Mouse (Mus musculus) right cerebral cortex, postnatal 36 days (tissue): Measurements from ENCODE around the gene Lgals4.

Experiments used
- DNase-seq, 2 experiments: peaks; one replicate each; pipeline ENCODE4 v3.0.0; 2022; ENCODE audit warnings: low spot score in 2 of 2, mixed read lengths in 1 of 2

The Lgals4 gene

GRCm38 (mm10) chr7:28833723-28834347 lies at the start of gene Lgals4:
TSS of gene Lgals4 (plus strand) at chr7:28833854.
- DNase-seq, result no peak

DNA sequence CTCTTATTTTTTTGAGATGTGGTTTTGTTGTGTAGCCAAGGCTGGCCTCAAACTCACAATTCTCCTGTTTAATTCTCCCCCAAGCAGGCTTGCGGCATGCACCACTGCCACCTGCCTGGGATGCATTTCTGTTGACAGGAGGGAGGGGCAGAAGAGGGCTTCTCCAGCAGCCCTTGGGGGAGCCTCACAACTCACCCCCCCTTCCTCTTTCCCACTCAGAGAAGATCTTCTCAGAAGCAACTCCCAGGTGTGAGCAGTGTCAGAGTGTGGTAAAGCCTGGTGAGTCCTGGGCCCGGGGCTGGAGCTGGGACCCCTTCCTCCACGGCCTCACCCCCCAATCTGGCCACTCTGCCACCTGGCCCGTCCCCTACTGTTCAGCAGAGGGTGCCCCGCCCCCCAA lies 48.5 kb upstream of the Lgals4 start:
- DNase-seq, result no peak

GRCm38 (mm10) chr7:28787884-28788283 lies 45.8 kb upstream of the Lgals4 start:
- no peak for DNase-seq

GRCm38 (mm10) chr7:28788307-28789195 lies 45.1 kb upstream of the Lgals4 start, which contains the start of gene Rinl:
TSS of gene Rinl (plus strand) at chr7:28788969.
- no peak for DNase-seq

- DNase-seq, result no peak
Measured at GRCm38 (mm10) chr7:28789235-28789634, 44.4 kb upstream of the Lgals4 start.

- DNase-seq, result no peak
Measured at GRCm38 (mm10) chr7:28790066-28790806, 43.4 kb upstream of the Lgals4 start.

- DNase-seq, result no peak
Measured at GRCm38 (mm10) chr7:28791706-28792105, 41.9 kb upstream of the Lgals4 start.

DNA sequence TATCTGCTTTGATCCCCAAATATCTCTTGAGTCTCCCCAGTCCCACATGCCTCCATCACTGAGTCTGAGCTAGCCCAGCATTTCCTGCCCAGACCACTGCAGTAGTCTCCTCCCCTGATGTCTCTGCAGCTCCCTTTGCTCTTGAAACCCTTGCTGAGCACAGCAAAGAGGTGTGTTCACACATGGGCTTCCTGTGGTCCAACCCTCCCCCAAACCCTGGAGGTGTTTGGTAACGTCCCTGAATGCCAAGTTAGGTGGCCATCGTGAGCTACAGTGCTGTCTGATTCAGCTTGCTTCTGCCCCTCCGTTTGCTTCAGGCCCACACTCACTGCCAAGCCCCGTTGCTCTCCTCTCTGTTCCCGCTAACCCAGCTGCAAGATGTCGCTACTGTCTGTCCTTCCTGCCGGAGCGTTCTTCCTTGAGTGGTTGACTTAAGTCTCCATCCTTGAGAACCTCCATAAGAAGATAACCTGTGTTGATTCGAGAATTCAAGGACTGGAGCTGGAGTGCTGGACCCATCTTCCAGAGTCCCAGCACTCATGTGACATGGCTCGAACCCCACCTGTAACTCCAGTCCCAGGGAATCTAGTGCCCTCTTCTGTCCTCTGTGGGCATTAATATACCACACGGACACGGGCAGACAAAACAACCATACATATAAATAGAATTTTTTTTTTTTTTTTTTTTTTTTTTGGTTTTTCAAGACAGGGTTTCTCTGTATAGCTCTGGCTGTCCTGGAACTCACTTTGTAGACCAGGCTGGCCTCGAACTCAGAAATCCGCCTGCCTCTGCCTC lies 41.1 kb upstream of the Lgals4 start:
- DNase-seq, result no peak

- no peak for DNase-seq
Measured at GRCm38 (mm10) chr7:28793834-28794233, 39.8 kb upstream of the Lgals4 start.

DNA sequence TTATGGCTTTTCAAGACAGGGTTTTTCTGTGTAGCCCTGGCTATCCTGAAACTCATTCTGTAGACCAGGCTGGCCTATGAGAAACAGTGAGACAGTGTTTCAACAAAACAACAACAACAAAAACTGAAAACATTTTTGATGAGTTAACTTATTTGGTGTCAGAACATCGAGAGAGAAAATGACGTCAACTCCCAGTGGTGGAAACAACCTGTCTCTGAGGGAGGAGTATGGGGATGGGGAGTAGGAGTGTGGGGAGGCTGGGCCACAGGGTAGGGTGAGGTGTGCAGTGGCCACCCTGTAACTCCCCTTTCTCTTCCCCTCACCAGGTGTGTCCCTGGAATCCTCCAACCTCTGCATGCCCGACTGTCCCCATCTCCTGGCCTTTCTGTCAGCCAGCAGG lies 39.2 kb upstream of the Lgals4 start:
- DNase-seq, result no peak

- no peak for DNase-seq
Measured at GRCm38 (mm10) chr7:28795832-28796231, 37.8 kb upstream of the Lgals4 start.

DNA sequence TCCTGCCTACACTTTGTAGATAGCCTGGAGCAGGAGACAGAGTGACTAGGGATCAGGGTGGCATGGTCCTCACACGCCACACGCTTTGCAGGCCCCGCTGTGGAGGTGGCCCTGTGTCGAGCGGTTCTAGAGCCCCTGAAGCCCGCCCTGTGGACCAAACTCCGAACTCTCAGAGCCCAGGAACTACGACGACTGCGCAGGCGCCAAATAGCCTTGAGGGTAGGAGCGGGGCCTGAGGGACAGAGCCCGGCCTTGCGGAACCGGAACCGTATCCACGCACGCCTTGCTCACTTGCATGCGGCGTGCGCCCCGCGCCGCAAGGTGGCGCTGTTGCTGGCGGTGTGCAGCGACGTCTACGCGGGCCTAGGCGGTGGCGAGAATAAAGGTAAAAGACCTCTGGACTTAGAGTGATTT lies 37.1 kb upstream of the Lgals4 start:
- DNase-seq, result peak in 1 of 2 experiments; percentile 37

GRCm38 (mm10) chr7:28799994-28800393 lies 33.7 kb upstream of the Lgals4 start:
- no peak for DNase-seq

DNA sequence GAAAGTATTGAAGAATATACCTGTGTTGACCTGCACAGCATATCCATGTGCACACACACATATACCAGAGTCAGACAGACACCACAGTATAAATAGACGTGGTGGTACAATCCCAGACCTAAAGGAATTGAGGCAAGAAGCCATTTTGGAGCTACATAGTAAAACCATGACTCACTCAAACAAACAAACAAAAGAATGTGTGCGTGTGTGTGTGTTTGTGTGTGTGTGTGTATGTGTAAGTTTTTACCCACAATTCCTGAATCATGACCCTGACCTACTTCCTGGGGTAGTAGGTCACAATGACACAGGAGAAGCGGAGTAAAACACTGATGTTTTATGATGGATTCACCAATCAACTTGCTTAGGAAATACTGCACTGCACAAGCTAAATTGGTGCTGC lies 32.2 kb upstream of the Lgals4 start:
- DNase-seq, result no peak

DNA sequence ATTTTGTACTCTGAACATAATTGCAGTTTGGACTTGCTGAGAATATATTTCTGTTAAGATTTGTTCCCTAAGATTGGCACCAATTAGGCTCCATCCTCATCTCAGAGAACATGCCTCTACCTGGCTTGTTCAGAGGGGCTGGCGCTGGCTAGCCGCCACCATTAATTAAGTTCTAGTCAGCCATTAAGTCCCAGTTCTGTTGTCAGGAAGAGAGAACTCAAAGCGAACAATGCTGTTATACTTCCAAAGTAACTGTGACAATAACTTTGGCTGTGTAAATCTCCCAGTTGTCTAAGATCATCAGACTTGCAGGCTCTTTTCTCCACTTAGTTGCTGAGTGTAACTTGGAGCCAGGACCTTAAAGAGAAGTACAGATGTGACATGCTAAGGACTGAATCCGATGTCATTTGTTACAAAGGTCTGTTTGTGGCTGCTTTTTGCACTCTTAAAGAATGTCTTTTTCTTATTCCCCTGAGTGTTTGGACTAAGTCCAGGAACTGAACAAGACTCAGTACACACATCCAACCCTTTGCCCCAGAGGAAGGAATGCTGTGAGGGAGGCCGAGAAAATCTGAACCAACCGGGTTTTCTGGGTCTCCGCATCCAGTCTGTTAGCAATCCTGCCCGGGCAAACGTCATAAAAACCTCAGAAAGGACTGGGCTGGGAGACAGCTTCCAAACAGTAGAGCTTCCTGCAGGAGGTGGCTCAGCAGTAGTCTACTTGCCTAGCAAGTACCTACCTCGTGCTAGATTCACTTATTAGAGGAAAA lies 31.6 kb upstream of the Lgals4 start:
- DNase-seq, result no peak

DNA sequence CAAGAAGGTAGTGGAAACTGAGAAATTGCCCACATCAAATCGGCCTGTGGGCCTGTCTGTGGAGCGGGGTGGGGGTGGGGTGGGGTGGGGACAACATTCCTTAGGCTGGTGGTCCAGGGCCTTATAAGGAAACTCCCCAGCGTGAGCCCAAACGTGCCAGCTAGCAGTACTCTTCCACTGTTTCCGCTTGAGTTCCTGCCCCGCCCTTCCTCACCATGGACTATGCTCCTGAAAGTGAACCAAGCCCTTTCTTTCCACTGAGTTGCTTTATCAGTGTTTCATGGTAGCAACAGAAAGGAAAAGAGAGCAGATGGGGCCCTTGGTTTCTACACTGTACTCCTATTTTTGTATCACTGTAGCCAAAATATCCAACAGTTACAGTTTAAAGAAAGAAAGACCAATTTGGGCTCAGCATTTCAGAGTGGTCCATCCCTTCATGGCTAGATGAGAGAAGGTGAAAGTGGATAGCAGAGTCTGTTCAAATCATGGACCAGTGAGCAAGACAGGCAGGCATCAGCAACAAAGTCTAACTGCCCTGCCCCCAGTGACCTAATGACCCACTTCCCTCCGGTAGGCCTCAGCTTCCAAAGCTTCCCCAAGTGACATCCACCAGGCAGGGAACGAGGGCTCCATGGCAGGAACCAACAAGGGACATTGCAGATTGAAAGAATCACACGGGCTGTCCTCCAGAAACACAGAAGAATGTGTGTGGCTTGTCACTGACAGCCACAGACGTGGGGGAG lies 30.6 kb upstream of the Lgals4 start:
- DNase-seq, result no peak

DNA sequence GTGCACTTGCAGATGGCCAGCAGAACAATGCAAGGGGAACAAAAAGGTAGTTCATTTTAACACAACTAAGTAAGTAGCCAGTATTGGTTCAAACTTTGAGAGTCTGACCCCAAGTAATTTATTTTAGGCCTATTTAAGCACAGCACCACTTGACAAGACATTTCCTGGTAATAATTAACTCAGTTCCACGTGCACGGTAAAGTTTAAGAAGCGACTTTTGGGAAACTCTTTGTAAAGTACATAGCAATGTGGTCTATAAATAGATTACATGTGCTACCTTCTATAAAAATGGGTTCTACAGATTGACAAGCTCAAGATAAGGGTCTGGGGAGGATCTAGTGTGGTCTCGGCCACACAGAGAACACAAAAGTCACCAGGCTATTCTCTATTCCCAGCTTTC lies 29.9 kb upstream of the Lgals4 start:
- DNase-seq, result no peak

GRCm38 (mm10) chr7:28806869-28807268 lies 26.8 kb upstream of the Lgals4 start:
- no peak for DNase-seq

DNA sequence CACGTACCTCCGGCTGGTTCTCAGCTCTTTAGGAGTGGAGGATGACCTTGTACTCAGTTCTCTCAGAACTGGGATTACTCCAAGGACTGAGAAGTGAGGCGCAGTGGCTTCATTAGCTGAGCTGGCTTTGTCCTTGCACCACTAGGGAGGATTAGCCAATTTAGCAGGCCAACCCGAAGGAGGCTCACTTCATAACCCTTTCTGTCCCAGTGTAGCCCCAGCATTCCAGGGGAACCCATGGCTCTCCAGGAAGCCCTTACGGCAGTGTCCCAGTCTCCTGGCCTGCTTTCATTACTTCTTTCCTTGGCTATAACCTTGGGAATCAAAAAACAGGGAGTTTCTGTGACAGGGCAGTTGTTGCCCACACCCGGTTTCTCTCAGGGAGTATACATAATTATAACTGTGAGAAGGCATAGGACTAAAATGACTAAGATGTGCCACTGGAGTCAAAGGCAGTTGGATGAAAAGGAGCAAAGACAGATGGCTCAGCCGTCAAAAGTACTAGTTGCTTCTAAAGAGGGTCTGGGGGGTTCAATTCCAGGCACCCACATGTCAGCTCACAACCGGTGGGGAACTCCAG lies 25.9 kb upstream of the Lgals4 start:
- no peak for DNase-seq
